Mouse (Mus musculus): ENCODE results near the gene Upk1a. TPM values are rescaled to one million over a fixed set of nuclear protein-coding genes. Genes with fewer than 3 reads are reported as not detected.

Gene Upk1a
- polyA plus RNA-seq, 1 experiment = 2,832 TPM

GRCm38 (mm10) chr7:30572969-30573368, 39.7 kb downstream of the Upk1a start:
- no peak for DNase-seq (ENCODE audit: low spot score)

- DNase-seq (ENCODE audit: low spot score) = no peak
Observed at GRCm38 (mm10) chr7:30572389-30572788, 40.3 kb downstream of the Upk1a start.

GRCm38 (mm10) chr7:30567555-30567954, 45.1 kb downstream of the Upk1a start:
- no peak for DNase-seq (ENCODE audit: low spot score)

DNA sequence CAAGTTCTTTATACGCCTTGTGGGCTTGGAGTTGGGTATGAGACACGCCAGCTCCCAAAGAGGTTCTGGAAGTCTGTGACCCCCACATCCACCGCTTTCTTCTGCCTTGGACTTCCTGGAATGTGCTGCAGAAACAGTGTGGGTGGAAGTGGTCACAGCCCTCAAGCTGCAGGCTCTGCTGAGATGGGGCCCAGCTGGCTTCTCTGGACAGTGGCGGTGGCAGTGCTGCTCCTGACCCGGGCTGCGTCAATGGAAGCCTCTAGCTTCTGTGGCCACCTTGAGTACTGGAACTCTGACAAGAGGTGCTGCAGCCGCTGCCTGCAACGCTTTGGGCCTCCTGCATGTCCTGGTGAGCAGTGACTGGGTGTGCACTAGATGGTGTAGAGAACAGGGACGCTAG, 46.6 kb downstream of the Upk1a start:
- DNase-seq (ENCODE audit: low spot score) = no peak

GRCm38 (mm10) chr7:30564970-30565571, 47.6 kb downstream of the Upk1a start, which contains the start of gene Igflr1:
Igflr1 (plus strand) TSS chr7:30565427.
- no peak for DNase-seq (ENCODE audit: low spot score)

DNA sequence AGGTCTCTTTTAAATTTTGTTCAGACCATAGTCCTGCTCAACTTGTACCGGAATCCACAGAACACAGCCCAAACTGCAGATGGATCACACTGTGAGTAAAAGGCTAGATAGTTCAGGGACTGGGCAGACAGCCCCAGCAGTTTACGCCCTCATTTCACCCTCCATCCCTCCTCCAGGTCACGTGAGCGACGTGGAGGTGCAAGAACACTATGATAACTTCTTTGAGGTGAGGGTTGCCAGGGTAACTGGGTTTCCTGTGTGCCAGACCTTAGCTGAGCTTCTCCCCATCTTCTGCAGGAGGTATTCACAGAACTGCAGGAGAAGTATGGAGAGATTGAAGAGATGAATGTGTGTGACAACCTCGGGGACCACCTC, 48.8 kb downstream of the Upk1a start:
- DNase-seq (ENCODE audit: low spot score) = no peak

DNA sequence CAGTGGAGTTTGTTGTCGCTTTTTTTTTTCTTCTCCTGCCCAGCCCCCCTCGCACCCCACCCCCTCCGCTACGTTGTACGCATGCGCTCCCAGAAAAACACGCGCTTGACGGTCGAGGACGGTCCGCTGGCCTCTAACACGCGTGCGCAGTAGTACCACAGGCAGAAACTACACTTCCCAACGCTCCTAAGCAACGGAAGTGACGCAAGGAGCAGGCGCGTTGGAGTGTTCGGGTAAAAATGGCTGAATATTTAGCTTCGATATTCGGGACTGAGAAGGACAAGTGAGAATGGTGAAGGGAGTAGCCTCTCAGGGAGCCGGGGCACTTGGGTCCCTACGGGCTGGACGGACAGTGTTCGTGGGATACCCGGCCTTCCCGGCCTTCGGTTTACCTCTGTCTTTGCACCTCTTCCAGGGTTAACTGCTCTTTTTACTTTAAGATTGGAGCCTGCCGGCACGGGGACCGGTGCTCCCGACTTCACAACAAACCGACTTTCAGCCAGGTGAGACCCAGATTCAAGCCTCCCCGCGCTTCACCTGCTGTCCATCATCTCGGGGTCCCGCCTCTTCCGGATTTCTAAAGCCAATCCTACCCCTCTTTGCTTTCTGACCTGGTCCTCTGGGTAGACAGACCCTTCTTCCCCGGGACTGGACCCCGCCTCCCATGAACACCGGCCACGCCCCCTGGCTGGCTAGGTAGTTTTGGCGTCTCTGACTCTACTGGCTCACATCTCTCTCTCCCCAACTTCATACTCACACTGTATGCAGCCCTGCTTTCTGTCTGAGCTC, 49.3 kb downstream of the Upk1a start, which contains the start of the genes U2af1l4, Gm49396 and Psenen:
Gene U2af1l4, plus strand, starts transcription at position 185 of the 789 bp plus-strand sequence.
Gene Gm49396, plus strand, starts transcription at position 228 of the 789 bp plus-strand sequence.
Gene Psenen, minus strand, starts transcription at position 511 of the 789 bp plus-strand sequence.
- DNase-seq (ENCODE audit: low spot score) = peak; percentile 73

- peak; percentile 47 for DNase-seq (ENCODE audit: low spot score)
Observed at GRCm38 (mm10) chr7:30562526-30563116, 50.0 kb downstream of the Upk1a start.

DNA sequence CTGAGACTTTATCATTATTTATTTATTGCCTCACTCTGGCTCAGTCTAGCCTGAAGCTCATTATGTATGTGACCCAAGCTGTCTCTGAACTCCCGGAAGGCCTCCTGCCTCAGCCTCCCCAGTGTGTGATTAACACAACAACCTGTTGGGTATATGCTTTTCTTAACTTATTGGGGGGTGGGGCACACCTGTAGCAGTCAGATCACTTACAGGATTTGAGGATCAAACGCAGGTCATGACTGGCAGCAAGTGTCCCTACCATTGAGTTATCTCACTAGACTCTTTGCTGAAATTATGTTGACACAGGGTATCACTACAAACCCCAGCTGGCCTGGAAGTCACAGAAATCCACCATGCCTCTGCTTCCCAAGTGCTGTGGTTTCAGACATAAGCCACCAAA, 52.4 kb downstream of the Upk1a start:
- DNase-seq (ENCODE audit: low spot score) = no peak

DNA sequence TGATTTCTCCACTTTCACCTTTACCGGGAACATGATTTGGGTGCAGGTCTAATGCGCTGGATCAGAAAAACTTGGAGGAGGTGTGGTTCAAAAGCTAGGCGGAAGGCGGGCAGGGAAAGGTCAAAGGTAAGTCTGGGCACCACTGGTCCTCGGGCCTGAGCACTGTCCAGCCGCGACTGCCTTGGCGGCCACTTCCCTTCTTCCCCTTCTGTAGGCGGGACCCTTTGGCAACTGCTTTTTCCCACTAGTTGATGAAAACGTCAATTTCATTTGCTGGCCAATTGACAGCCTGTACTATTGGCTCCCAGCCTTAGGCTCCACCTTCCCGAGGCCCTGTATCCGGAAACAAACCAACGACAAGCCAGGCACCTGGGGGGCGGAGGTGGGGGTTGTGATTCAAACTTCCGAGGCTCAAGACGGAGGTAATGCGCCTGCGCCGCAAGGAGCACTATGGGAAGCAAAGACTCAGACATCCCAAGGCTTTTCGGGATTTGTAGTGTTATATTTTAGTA, 53.1 kb downstream of the Upk1a start, which contains the start of gene Lin37:
Gene Lin37, minus strand, starts transcription at position 396 of the 512 bp plus-strand sequence.
- DNase-seq (ENCODE audit: low spot score) = peak; percentile 76

DNA sequence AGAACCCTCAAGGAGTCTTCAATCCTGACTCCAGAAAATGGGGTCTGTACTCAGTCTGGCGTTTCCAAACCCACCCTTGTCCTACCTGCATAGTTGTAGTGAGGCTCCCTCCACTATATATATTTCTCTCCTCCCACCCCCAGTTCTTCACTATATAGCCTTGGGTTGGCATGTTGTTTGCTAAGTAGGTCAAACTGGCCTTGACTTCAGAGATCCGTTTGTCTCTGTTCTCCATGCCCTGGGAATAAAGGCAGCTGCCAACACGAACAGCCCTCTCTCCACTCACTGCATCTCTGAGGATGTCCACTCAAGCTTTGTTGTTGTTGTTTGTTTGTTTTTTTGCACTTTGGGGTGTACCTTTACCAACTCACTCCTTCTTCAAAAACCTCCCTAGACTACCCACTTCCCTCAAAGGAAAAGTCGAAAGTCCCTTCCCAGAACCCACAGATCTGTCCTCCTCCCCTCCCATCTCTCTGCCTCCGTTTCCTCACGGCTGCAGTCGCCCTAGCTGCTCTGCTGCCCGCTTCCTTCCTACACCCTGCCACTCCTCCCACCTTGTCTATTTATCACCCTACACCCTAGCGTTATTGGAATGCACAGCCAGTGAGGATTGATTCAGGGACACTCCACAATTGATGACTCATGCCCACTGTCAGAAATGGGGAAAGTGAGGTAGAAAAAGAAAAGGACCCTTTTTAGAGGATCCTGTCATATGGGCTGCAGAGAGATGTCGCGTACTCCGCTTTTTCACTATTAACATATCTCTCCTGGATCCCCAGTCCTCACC, 53.8 kb downstream of the Upk1a start:
- no peak for DNase-seq (ENCODE audit: low spot score)

DNA sequence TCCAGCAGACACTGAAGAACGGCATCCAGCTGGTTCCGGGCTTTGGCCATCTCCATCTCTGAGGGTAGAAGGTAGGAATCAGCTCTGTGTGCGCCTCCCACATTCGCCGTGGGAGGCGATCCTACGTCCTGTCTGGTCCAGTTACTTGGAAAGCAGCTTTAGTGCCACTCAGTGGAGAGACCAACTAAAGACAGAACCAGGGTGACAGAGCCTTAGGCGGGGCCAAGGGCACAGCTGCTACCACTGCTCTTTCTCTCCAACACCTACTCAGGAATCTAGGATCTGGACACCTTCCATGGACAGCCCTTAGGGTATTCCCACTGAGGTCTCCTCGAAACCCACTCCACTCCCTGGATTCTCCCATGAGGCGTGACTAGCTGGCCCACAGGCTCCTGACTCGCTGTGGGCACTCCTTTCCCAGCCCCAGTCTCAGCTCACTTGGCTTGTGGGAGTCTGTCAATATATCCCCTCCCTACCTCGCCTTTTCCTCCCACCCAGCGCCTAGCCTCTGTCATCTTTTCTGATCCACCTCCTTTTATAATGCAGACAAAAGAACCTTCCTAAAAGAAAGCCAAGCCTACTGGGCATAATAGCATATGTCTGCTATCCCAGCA, 54.6 kb downstream of the Upk1a start:
- no peak for DNase-seq (ENCODE audit: low spot score)

GRCm38 (mm10) chr7:30556894-30557536, 55.6 kb downstream of the Upk1a start:
- DNase-seq (ENCODE audit: low spot score) = no peak

GRCm38 (mm10) chr7:30553810-30554584, 58.6 kb downstream of the Upk1a start:
- no peak for DNase-seq (ENCODE audit: low spot score)

Other genes starting within 250 kb of the Upk1a start
- gene Tyrobp, start 199.1 kb downstream of the Upk1a start, polyA plus RNA-seq (2012; rRNA removed) = 85.1 and 117 TPM in 2 replicates
- gene Hcst, start 193.0 kb downstream of the Upk1a start, polyA plus RNA-seq (2012; rRNA removed) = 3.3 and 3.8 TPM in 2 replicates
- 1.8 and 2.0 TPM in 2 replicates for gene Nfkbid, start 191.1 kb downstream of the Upk1a start, polyA plus RNA-seq (2012; rRNA removed)
- 4.2 and 4.5 TPM in 2 replicates for gene Aplp1, start 167.3 kb downstream of the Upk1a start, polyA plus RNA-seq (2012; rRNA removed)
- not detected in 2 replicates for gene Kirrel2, start 155.2 kb downstream of the Upk1a start, polyA plus RNA-seq (2012; rRNA removed)
- not detected in 2 replicates for gene Nphs1, start 154.5 kb downstream of the Upk1a start, polyA plus RNA-seq (2012; rRNA removed)
- not detected in 2 replicates for gene Prodh2, start 119.2 kb downstream of the Upk1a start, polyA plus RNA-seq (2012; rRNA removed)
- gene Arhgap33, start 77.8 kb downstream of the Upk1a start, polyA plus RNA-seq (2012; rRNA removed) = 6.9 and 7.7 TPM in 2 replicates
- 342 and 444 TPM in 2 replicates for gene Hspb6, start 60.7 kb downstream of the Upk1a start, polyA plus RNA-seq (2012; rRNA removed)
- 11.0 and 12.0 TPM in 2 replicates for gene Proser3, start 60.5 kb downstream of the Upk1a start, polyA plus RNA-seq (2012; rRNA removed)
- gene Lin37, start 53.0 kb downstream of the Upk1a start, polyA plus RNA-seq (2012; rRNA removed) = 33.8 and 36.5 TPM in 2 replicates
- gene U2af1l4, start 49.5 kb downstream of the Upk1a start, polyA plus RNA-seq (2012; rRNA removed) = 69.1 and 74.1 TPM in 2 replicates
- gene Gm49396, start 49.5 kb downstream of the Upk1a start, polyA plus RNA-seq (2012; rRNA removed) = 2.8 and 5.1 TPM in 2 replicates
- gene Psenen, start 49.2 kb downstream of the Upk1a start, polyA plus RNA-seq (2012; rRNA removed) = 151 and 174 TPM in 2 replicates
- 3.6 and 4.9 TPM in 2 replicates for gene Igflr1, start 47.4 kb downstream of the Upk1a start, polyA plus RNA-seq (2012; rRNA removed)
- gene Kmt2b, start 24.1 kb downstream of the Upk1a start, polyA plus RNA-seq (2012; rRNA removed) = 38.3 and 40.2 TPM in 2 replicates
- gene Zbtb32, start 13.9 kb downstream of the Upk1a start, polyA plus RNA-seq (2012; rRNA removed) = 1.8 and 2.4 TPM in 2 replicates
- 703 and 875 TPM in 2 replicates for gene Cox6b1, start 13.3 kb upstream of the Upk1a start, polyA plus RNA-seq (2012; rRNA removed)
- gene Etv2, start 23.0 kb upstream of the Upk1a start, polyA plus RNA-seq (2012; rRNA removed) = not detected in 2 replicates
- gene Rbm42, start 37.5 kb upstream of the Upk1a start, polyA plus RNA-seq (2012; rRNA removed) = 58.5 and 64.1 TPM in 2 replicates
- gene Haus5, start 52.1 kb upstream of the Upk1a start, polyA plus RNA-seq (2012; rRNA removed) = 9.4 and 13.2 TPM in 2 replicates
- not detected in 2 replicates for gene Pmis2, start 58.8 kb upstream of the Upk1a start, polyA plus RNA-seq (2012; rRNA removed)
- not detected in 2 replicates for gene 2200002J24Rik, start 86.1 kb upstream of the Upk1a start, polyA plus RNA-seq (2012; rRNA removed)
- gene Atp4a, start 99.4 kb upstream of the Upk1a start, polyA plus RNA-seq (2012; rRNA removed) = 0.03 TPM in 1 of 2 replicates, not detected in the other
- 97.6 and 129 TPM in 2 replicates for gene Tmem147, start 116.7 kb upstream of the Upk1a start, polyA plus RNA-seq (2012; rRNA removed)
- gene Gapdhs, start 130.8 kb upstream of the Upk1a start, polyA plus RNA-seq (2012; rRNA removed) = not detected in 2 replicates
- 17.9 and 21.2 TPM in 2 replicates for gene Sbsn, start 138.6 kb upstream of the Upk1a start, polyA plus RNA-seq (2012; rRNA removed)
- 9.8 and 16.2 TPM in 2 replicates for gene Dmkn, start 150.9 kb upstream of the Upk1a start, polyA plus RNA-seq (2012; rRNA removed)
- gene Krtdap, start 175.0 kb upstream of the Upk1a start, polyA plus RNA-seq (2012; rRNA removed) = 29.5 and 47.2 TPM in 2 replicates
- 0.46 and 0.55 TPM in 2 replicates for gene Ffar2, start 210.9 kb upstream of the Upk1a start, polyA plus RNA-seq (2012; rRNA removed)
- not detected in 2 replicates for gene Ffar3, start 243.3 kb upstream of the Upk1a start, polyA plus RNA-seq (2012; rRNA removed)
- gene Ffar1, start 248.7 kb upstream of the Upk1a start, polyA plus RNA-seq (2012; rRNA removed) = not detected in 2 replicates

Measured in urinary bladder, adult 2 months (tissue).